Mouse (Mus musculus): ENCODE data around the gene Zyg11b.

Zyg11b gene

GRCm38 (mm10) chr4:108196277-108196855, 104.5 kb downstream of the Zyg11b start:
- no peak for DNase-seq (ENCODE audit: extremely low read depth, insufficient read length, low spot score)

GRCm38 (mm10) chr4:108192821-108193323, 108.0 kb downstream of the Zyg11b start:
- peak; percentile 43 for DNase-seq (ENCODE audit: extremely low read depth, insufficient read length, low spot score)

GRCm38 (mm10) chr4:108182278-108182677, 118.6 kb downstream of the Zyg11b start:
- DNase-seq (ENCODE audit: extremely low read depth, insufficient read length, low spot score): no peak

All from 3134 (cell line).